Mouse (Mus musculus) forebrain, postnatal 0 days (tissue): ENCODE data around the gene Mettl4. TPM values are rescaled to one million over a fixed set of nuclear protein-coding genes. Genes with fewer than 3 reads are reported as not detected.
A peak's percentile ranks its signal among the peaks of the same experiment; 100 is the strongest.
"Not testable (repeated sequence)": the region's sequence is repeated elsewhere in the genome, so short reads cannot be mapped to it uniquely, and the experiment has no call there.

Source experiments
- ATAC-seq: fragments of 200-750 bp; cut with Nextera tagmentation; 2 replicates; pipeline ENCODE4 v1.8.0; 2017; ENCODE audit warnings: mild to moderate bottlenecking, moderate library complexity
- DNase-seq: peaks from one replicate; pipeline ENCODE4 v3.0.0-alpha.2; 2015
- H3K27ac ChIP-seq: fragments of 300-500 bp; sonication (generic); 2 replicates; pipeline ENCODE4 v1.5.1; 2014; ENCODE audit warnings: low read depth, mild to moderate bottlenecking, antibody characterized with exemption, low read length, moderate library complexity, mixed read lengths
- H3K27me3 ChIP-seq: fragments of 300-500 bp; sonication (generic); 2 replicates; pipeline ENCODE4 v1.6.1; 2014; ENCODE audit warnings: mild to moderate bottlenecking, low read length, mixed read lengths; ENCODE audit not compliant: insufficient read depth
- H3K36me3 ChIP-seq: fragments of 300-500 bp; sonication (generic); 2 replicates; pipeline ENCODE4 v1.6.1; 2014; ENCODE audit warnings: mild to moderate bottlenecking, moderate library complexity; ENCODE audit not compliant: insufficient read depth
- H3K4me1 ChIP-seq: fragments of 300-500 bp; sonication (generic); 2 replicates; pipeline ENCODE4 v1.6.1; 2014; ENCODE audit warnings: antibody characterized with exemption; ENCODE audit not compliant: insufficient read depth
- H3K4me2 ChIP-seq: fragments of 300-500 bp; sonication (generic); 2 replicates; pipeline ENCODE4 v1.6.1; 2014; ENCODE audit warnings: low read depth, mild to moderate bottlenecking, moderate library complexity
- H3K4me3 ChIP-seq: fragments of 300-500 bp; sonication (generic); 2 replicates; pipeline ENCODE4 v1.5.1; 2014; ENCODE audit warnings: low read depth, low read length, mixed read lengths
- H3K9ac ChIP-seq: fragments of 300-500 bp; sonication (generic); 2 replicates; pipeline ENCODE4 v1.6.1; 2014; ENCODE audit warnings: mild to moderate bottlenecking
- H3K9me3 ChIP-seq: fragments of 300-500 bp; sonication (generic); 2 replicates; pipeline ENCODE4 v1.6.1; 2016; ENCODE audit warnings: low read length
- CTCF ChIP-seq: sonication (generic); IDR thresholded peaks from 2 replicates; pipeline ENCODE4 v1.5.1; 2016; ENCODE audit warnings: antibody characterized with exemption, control low read depth, low read depth
- WGBS: fragments of 180-500 bp; shearing (Covaris S2); extraction: QIAGEN DNeasy Blood & Tissue Kit; methylation state at CpG from one replicate; pipeline ENCODE4 v1.1.7; 2014; 5-methylcytosine and 5-hydroxymethylcytosine counted together
- polyA plus RNA-seq: library from polyadenylated mRNA; unstranded; fragments of >200 nt; fragmentation: Nextera tagmentation; extraction: Ambion mirVana; gene quantifications from 2 replicates; pipeline ENCODE4 v1.2.1, GENCODE M21; 2015
- total RNA-seq: library from RNA; depleted of rRNA; stranded (reverse); fragments of >200 nt; gene quantifications from 2 replicates; pipeline ENCODE4 v1.2.3, GENCODE M21; 2014

The Mettl4 gene
- total and polyA plus RNA-seq, 2 experiments from 2014 or later, result 9.9 to 20.8 TPM

DNA sequence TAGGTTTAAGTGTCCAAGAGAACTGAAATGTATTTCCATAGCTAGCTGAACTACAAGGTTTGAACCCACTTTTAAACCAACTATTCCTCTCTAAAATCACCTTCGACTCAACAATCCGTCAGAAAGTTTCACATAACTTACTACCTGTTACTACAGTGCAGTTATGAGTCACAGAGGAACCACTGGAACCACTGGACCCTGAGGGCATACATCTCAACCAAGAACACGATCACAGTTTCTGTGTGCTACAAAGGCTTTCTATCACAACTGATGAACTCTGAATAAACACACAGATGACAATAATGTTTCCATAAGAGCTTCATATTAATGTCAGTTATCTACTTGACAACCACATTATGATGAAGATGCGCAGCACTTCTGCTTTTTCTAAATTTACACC lies 11.6 kb downstream of the Mettl4 start:
- no peak overlapping the region for H3K9ac ChIP-seq
- 0 out of 2 replicates have a peak, but pooled peaks cover 3% of the 10 kb centered on the region for H3K36me3 ChIP-seq
- no peak overlapping the region for H3K27ac ChIP-seq
- H3K27me3 ChIP-seq, result no peaks in the 10 kb centered on the region
- H3K4me3 ChIP-seq, result no peak overlapping the region
- H3K4me1 ChIP-seq, result no peaks in the 10 kb centered on the region
- no peak for TF ChIP-seq CTCF
- no peak overlapping the region for H3K4me2 ChIP-seq
- WGBS, result 91% methylated on average over 4 of the region's 4 CpGs
- no peak for ATAC-seq
- no peak for DNase-seq
- H3K9me3 ChIP-seq, result no peaks in the 10 kb centered on the region

DNA sequence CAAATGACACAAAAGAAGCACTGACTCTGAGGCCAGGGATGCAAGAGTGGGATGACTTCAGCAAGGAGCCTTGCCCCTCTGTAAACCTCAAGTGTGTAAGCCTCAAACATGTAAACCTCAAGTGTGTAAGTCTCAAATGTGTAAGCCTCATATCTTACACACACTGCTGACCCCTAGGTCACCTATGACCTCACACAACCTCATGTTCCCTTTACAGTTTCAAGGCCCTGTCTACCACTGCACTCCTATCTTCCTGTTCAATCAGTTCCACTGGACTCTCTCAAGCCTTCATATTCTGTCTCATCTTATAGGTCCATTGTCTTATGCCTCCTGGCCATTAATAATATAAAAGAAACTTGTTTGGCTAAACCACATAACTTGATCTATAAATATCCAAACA lies 13.9 kb downstream of the Mettl4 start:
- Histone ChIP-seq H3K9me3 (no peaks in the 10 kb centered on the region), H3K27ac (no peak overlapping the region), H3K9ac (no peak overlapping the region), H3K27me3 (no peaks in the 10 kb centered on the region), H3K4me1 (no peaks in the 10 kb centered on the region), H3K4me3 (no peak overlapping the region), H3K4me2 (no peak overlapping the region), H3K36me3 (peaks cover 3% of the 10 kb centered on the region; the same call in 1 of the 2 replicates)
- TF ChIP-seq CTCF, result no peak
- DNase-seq (no peak), ATAC-seq (no peak)

DNA sequence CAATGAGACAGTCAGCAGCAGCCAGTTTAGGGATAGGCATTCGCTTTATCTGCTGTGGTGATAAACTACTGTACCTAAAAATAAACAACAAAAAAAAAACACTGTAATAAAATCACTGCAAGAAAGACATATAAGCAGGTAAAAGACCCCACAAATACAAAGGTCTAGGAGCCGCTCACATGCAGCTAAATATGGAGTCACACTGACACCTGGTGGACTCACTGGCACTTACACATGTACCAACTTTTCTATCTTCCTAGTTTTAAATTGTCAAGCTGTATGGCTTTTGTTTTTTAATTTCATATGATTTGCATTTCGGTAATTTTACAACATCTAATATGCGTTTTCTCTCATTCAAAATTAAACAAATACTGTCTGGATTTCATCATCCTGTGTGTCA lies 14.4 kb downstream of the Mettl4 start:
- Histone ChIP-seq H3K4me1 (no peaks in the 10 kb centered on the region), H3K4me2 (no peak overlapping the region), H3K9me3 (no peaks in the 10 kb centered on the region), H3K9ac (no peak overlapping the region), H3K4me3 (no peak overlapping the region), H3K27ac (no peak overlapping the region), H3K36me3 (peaks cover 3% of the 10 kb centered on the region; the same call in 1 of the 2 replicates), H3K27me3 (no peaks in the 10 kb centered on the region)
- no peak for ATAC-seq
- DNase-seq, result peak; percentile 75
- 70% methylated on average over 4 of the region's 4 CpGs for WGBS
- TF ChIP-seq CTCF, result peak; percentile 79

DNA sequence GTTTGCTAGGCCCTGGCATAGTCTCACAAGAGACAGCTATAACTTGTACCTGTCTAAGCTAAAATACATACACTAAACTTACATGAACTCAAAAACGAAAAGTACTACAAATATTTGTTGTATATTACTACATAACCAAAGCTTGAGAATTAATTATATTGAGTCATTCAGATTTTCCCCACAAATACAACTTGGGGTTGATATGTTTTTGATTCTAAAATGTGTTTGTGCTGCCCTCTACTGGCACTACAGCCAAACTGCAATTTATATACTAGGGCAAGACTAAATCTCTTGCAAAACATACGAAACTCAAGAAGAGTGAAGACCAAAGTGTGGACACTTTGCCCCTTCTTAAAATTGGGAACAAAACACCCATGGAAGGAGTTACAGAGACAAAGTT lies 19.4 kb downstream of the Mettl4 start:
- WGBS, result 26% methylated on average over 2 of the region's 2 CpGs

DNA sequence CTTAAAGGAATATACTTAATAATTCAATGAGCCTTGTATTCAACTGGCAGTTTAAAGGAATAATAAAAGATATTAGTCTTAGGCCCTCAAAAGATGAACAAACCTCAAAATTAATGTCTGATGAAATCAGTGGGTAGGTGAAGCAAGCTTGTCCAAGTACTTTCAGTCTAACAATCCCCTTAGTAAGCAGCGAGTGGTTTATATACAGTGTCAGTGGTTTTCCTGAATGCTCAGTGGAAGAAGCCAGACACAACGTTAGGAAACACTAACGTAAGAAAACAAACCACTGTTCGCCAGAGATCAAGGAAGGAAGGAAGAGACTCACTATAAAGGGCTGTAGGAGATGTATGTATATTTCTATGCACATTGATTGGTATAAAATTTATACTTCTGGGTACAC lies 23.1 kb downstream of the Mettl4 start:
- Histone ChIP-seq H3K4me2 (no peak overlapping the region), H3K36me3 (no peaks in the 10 kb centered on the region; the same call in 1 of the 2 replicates), H3K27ac (no peak overlapping the region), H3K27me3 (no peaks in the 10 kb centered on the region), H3K9me3 (no peaks in the 10 kb centered on the region), H3K9ac (no peak overlapping the region), H3K4me3 (no peak overlapping the region), H3K4me1 (no peaks in the 10 kb centered on the region)
- TF ChIP-seq CTCF, result no peak
- ATAC-seq (no peak), DNase-seq (no peak)
- WGBS, result 89% methylated on average over 4 of the region's 4 CpGs

More for the DNA sequence above, 19.4 kb downstream of the Mettl4 start:
- not testable (repeated sequence) for H3K9ac ChIP-seq, H3K9me3 ChIP-seq, H3K36me3 ChIP-seq, ATAC-seq, H3K27me3 ChIP-seq, H3K4me1 ChIP-seq, H3K4me3 ChIP-seq, H3K27ac ChIP-seq, H3K4me2 ChIP-seq
- peak; percentile 80 for DNase-seq
- TF ChIP-seq CTCF, result peak; percentile 77

DNA sequence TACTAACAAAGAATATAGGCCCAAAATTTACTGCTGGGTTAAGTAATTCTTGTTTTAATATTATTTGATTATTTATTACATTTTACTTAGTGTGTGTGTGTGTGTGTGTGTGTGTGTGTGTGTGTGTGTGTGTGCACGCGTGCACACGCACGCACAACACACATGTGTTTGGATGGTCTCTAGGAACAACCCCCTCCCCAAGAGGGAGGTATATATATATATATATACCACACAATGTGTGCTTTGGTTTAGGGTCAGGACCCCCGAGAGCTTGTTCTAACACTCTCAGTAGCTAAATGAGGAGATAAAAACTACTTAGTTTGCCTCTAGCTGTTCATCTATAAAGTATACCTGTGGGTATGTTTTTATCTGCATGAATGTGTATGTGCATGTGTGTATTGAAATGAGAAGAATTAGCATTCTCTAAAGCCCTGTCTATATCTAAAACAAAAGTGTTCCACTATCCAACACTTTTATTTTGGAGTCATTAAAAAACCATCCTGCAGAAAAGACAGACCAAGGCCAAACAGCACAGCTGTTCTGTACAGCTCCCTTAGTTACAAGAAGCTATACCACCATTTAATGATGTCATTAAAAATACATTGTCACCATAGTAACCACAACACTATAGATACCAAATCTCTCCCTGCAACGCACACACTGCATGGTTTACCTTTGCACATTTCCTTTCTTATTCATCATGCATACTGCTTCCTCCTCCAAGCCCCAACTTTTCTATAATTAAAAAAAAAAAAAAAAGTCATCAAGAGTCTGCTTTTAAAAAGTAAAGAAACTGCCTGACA lies 76.1 kb downstream of the Mettl4 start:
- H3K27ac ChIP-seq, result no peak overlapping the region
- no peak overlapping the region for H3K4me2 ChIP-seq
- H3K4me3 ChIP-seq, result no peak overlapping the region
- WGBS, result 87% methylated on average over 6 of the region's 6 CpGs
- peak; percentile 2 for DNase-seq
- no peaks in the 10 kb centered on the region for H3K4me1 ChIP-seq
- peak; percentile 62 for ATAC-seq
- no peak for TF ChIP-seq CTCF
- no peaks in the 10 kb centered on the region for H3K9me3 ChIP-seq
- H3K9ac ChIP-seq, result no peak overlapping the region
- no peaks in the 10 kb centered on the region for H3K27me3 ChIP-seq
- no peaks in the 10 kb centered on the region for H3K36me3 ChIP-seq
